Mouse (Mus musculus): Measurements from ENCODE around the gene Gm12216. TPM values are rescaled to one million over a fixed set of nuclear protein-coding genes. Genes with fewer than 3 reads are reported as not detected.

Gene Gm12216
- polyA plus RNA-seq, 1 experiment from 2014 or later, result 1.5 TPM

DNA sequence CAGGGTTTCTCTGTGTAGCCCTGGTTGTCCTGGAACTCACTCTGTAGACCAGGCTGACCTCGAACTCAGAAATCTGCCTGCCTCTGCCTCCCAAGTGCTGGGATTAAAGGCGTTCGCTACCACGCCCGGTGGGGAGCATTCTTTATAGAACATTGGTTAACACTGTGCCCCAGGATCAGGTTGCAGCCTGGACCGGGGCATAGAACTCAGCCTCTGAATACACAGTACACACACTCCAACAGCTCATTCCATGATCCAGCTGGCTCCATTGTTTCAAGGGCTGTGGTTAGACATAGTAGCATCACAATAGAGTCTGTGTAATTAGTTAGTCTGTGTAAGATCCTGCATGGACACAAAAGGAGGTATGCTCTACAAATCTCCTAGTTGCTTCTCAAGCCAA, 40.9 kb upstream of the Gm12216 start:
- no peak overlapping the region for H3K4me2 ChIP-seq (ENCODE audit: low read depth, low read length)
- no peak for ATAC-seq
- WGBS (ENCODE audit: insufficient replicate concordance), result 86% methylated on average over 6 of the region's 6 CpGs

DNA sequence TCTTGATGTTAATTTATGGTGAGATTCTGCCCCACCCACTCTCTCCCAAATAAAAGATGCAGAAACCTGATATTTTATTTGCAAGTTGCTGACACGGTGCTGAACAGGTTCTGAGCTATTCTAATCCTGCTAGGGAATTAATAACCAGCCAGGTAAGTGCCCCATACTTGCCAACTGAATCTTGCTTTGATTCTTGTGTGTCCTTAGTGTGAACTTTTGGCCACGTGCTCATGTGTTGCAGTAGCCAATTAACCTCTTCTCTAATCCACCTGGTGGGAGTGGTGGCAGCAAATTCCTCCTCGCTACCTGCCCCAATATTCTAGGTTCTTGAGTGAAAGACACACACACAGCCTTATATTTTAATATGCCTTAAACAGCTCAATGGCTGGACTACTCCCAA, 39.9 kb upstream of the Gm12216 start:
- Histone ChIP-seq H3K36me3 (replicated peaks; ENCODE audit: insufficient read depth, low read length) (no peaks in the 10 kb centered on the region), H3K9ac (replicated peaks) (no peak overlapping the region), H3K4me1 (ENCODE audit: insufficient read depth) (peaks cover 6% of the 10 kb centered on the region; the same call in 1 of the 2 replicates), H3K27me3 (ENCODE audit: insufficient read depth, low read length) (no peaks in the 10 kb centered on the region), H3K4me3 (ENCODE audit: low read depth, low read length) (no peak overlapping the region), H3K27ac (ENCODE audit: low read depth) (no peak overlapping the region), H3K9me3 (ENCODE audit: low read length) (no peaks in the 10 kb centered on the region), H3K4me2 (ENCODE audit: low read depth, low read length) (no peak overlapping the region)
- no peak for DNase-seq
- WGBS (ENCODE audit: insufficient replicate concordance), result 63% methylated on average over 3 of the region's 3 CpGs
- TF ChIP-seq CTCF (IDR thresholded peaks at IDR 0.05; ENCODE audit: low read depth), result no peak
- ATAC-seq, result no peak

More for the DNA sequence above, 40.9 kb upstream of the Gm12216 start:
- Histone ChIP-seq H3K36me3 (replicated peaks; ENCODE audit: insufficient read depth, low read length) (no peaks in the 10 kb centered on the region), H3K4me3 (ENCODE audit: low read depth, low read length) (no peak overlapping the region), H3K4me1 (ENCODE audit: insufficient read depth) (peaks cover 9% of the 10 kb centered on the region; the same call in 1 of the 2 replicates), H3K27me3 (ENCODE audit: insufficient read depth, low read length) (no peaks in the 10 kb centered on the region), H3K27ac (ENCODE audit: low read depth) (no peak overlapping the region), H3K9me3 (ENCODE audit: low read length) (no peaks in the 10 kb centered on the region), H3K9ac (replicated peaks) (no peak overlapping the region)
- DNase-seq, result no peak
- TF ChIP-seq EP300 (IDR thresholded peaks at IDR 0.05; ENCODE audit: low read depth) (no peak), CTCF (IDR thresholded peaks at IDR 0.05; ENCODE audit: low read depth) (no peak)

- Histone ChIP-seq H3K27me3 (ENCODE audit: insufficient read depth, low read length) (no peaks in the 10 kb centered on the region), H3K4me1 (ENCODE audit: insufficient read depth) (peaks cover 5% of the 10 kb centered on the region; the same call in 1 of the 2 replicates), H3K36me3 (replicated peaks; ENCODE audit: insufficient read depth, low read length) (no peaks in the 10 kb centered on the region), H3K9me3 (ENCODE audit: low read length) (no peaks in the 10 kb centered on the region), H3K9ac (replicated peaks) (no peak overlapping the region), H3K27ac (ENCODE audit: low read depth) (no peak overlapping the region), H3K4me3 (ENCODE audit: low read depth, low read length) (no peak overlapping the region), H3K4me2 (ENCODE audit: low read depth, low read length) (no peak overlapping the region)
- WGBS (ENCODE audit: insufficient replicate concordance), result 72% methylated on average over 6 of the region's 6 CpGs
- TF ChIP-seq EP300 (IDR thresholded peaks at IDR 0.05; ENCODE audit: low read depth) (no peak), CTCF (IDR thresholded peaks at IDR 0.05; ENCODE audit: low read depth) (no peak)
- no peak for ATAC-seq
- no peak for DNase-seq
These were observed 37.9 kb upstream of the Gm12216 start for GRCm38 (mm10) chr11:53896935-53897334.

DNA sequence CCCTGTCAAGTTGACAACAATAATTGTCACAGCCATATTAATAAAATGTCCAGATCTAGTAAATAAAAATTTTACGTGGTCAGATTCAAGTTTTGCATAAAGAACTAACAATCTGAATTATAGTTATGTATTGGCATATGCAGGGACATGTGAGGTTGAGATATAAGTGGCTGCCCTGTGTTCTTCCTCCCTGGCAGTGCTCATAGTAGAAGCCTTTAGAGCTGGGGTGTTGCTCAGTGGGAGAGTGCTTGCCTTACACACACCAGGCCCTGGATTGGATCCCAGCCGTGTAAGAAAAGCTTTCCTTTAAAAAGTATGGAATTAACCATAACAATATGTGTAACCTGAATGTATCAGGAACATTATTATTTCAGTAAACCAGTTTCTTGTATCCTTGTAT, 34.4 kb upstream of the Gm12216 start:
- 53% methylated on average over 2 of the region's 2 CpGs for WGBS (ENCODE audit: insufficient replicate concordance)
- H3K9ac ChIP-seq (replicated peaks), result no peak overlapping the region
- peaks cover 24% of the 10 kb centered on the region for H3K4me1 ChIP-seq (ENCODE audit: insufficient read depth)
- peak overlapping the region; percentile 50; the same call in 1 of the 2 replicates for H3K4me2 ChIP-seq (ENCODE audit: low read depth, low read length)
- peak overlapping the region; percentile 46 for H3K27ac ChIP-seq (ENCODE audit: low read depth)
- H3K36me3 ChIP-seq (replicated peaks; ENCODE audit: insufficient read depth, low read length), result no peaks in the 10 kb centered on the region
- DNase-seq (no peak), ATAC-seq (no peak)
- H3K27me3 ChIP-seq (ENCODE audit: insufficient read depth, low read length), result no peaks in the 10 kb centered on the region
- TF ChIP-seq EP300 (IDR thresholded peaks at IDR 0.05; ENCODE audit: low read depth), result no peak
- TF ChIP-seq CTCF (IDR thresholded peaks at IDR 0.05; ENCODE audit: low read depth), result no peak
- no peak overlapping the region for H3K4me3 ChIP-seq (ENCODE audit: low read depth, low read length)
- H3K9me3 ChIP-seq (ENCODE audit: low read length), result no peaks in the 10 kb centered on the region

DNA sequence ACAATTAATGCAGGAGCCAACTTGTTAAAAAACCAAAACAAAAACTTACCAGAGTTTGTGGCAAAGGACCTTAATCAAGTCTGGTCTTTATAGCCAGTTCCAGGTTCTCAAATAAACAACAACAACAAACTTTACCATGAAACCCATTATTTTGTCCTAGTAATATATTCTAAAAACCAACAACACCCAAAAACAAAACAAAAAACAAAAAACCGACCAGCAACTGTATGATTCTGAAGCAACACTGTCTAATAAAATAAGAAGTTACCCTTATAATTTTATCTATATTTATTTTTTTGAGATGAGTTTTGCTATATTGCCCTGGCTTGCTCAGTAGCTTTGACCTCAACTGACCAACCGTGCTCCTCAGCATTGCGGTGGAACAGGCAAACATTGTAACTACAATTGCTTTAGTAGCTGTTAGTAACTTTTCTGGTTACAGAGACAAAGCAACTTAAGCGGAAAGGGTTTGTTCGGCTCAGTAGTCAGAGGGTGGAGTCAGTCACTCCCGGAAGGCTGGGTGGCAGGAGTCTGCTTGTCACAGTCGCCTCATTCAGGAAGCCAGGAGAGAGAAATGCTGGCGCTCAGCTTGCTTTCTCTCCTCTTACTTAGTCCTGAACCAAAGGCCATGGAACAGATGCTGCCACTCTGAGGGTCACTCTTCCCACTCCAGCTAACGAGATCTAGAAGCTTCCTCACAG, 33.8 kb upstream of the Gm12216 start:
- no peak for ATAC-seq
- Histone ChIP-seq H3K27me3 (ENCODE audit: insufficient read depth, low read length) (no peaks in the 10 kb centered on the region), H3K4me1 (ENCODE audit: insufficient read depth) (peaks cover 26% of the 10 kb centered on the region), H3K36me3 (replicated peaks; ENCODE audit: insufficient read depth, low read length) (no peaks in the 10 kb centered on the region), H3K9ac (replicated peaks) (no peak overlapping the region; the same call in 1 of the 2 replicates), H3K9me3 (ENCODE audit: low read length) (no peaks in the 10 kb centered on the region), H3K4me3 (ENCODE audit: low read depth, low read length) (no peak overlapping the region), H3K27ac (ENCODE audit: low read depth) (peak overlapping the region; percentile 46), H3K4me2 (ENCODE audit: low read depth, low read length) (peak overlapping the region; percentile 50)
- TF ChIP-seq EP300 (IDR thresholded peaks at IDR 0.05; ENCODE audit: low read depth) (no peak), CTCF (IDR thresholded peaks at IDR 0.05; ENCODE audit: low read depth) (no peak)
- WGBS (ENCODE audit: insufficient replicate concordance), result 28% methylated on average over 9 of the region's 9 CpGs
- DNase-seq, result peak; percentile 54

- WGBS (ENCODE audit: insufficient replicate concordance), result 3% methylated on average over 56 of the region's 63 CpGs
- Histone ChIP-seq H3K36me3 (replicated peaks; ENCODE audit: insufficient read depth, low read length) (no peaks in the 10 kb centered on the region), H3K4me1 (ENCODE audit: insufficient read depth) (peaks cover 26% of the 10 kb centered on the region), H3K4me3 (ENCODE audit: low read depth, low read length) (peak within 1 kb of the TSS; percentile 66), H3K9ac (replicated peaks) (peak within 1 kb of the TSS; percentile 71), H3K9me3 (ENCODE audit: low read length) (no peaks in the 10 kb centered on the region), H3K27me3 (ENCODE audit: insufficient read depth, low read length) (no peaks in the 10 kb centered on the region), H3K4me2 (ENCODE audit: low read depth, low read length) (peak within 1 kb of the TSS; percentile 96), H3K27ac (ENCODE audit: low read depth) (peak within 1 kb of the TSS; percentile 78)
- no peak for TF ChIP-seq EP300 (IDR thresholded peaks at IDR 0.05; ENCODE audit: low read depth)
- TF ChIP-seq CTCF (IDR thresholded peaks at IDR 0.05; ENCODE audit: low read depth), result peak; percentile 35
- peak; percentile 100 for DNase-seq
- peak; percentile 98 for ATAC-seq
These were observed 32.7 kb upstream of the Gm12216 start, which contains the start of gene Slc22a5 for GRCm38 (mm10) chr11:53891505-53892451. Gene Slc22a5 (minus strand): TSS chr11:53891660.
